Mouse (Mus musculus) left cerebral cortex, postnatal 25 days (tissue): ENCODE data around the gene Ntrk2. TPM values are rescaled to one million over a fixed set of nuclear protein-coding genes. Genes with fewer than 3 reads are reported as not detected.
A peak's percentile ranks its signal among the peaks of the same experiment; 100 is the strongest.

ENCODE experiments used
- DNase-seq, 2 experiments: peaks; one replicate each; pipeline ENCODE4 v3.0.0; 2022; ENCODE audit warnings: low spot score in 2 of 2, mixed read lengths in 1 of 2
- intact Hi-C: fragments of 180-260 bp; cut with DNase I; formaldehyde crosslinking; loops from one replicate; pipeline ENCODE4 v1.15.1; 2025
- total RNA-seq, 2 experiments: library from RNA; stranded (reverse); gene quantifications; 2 replicates each; pipeline ENCODE4 v1.2.3; 2021

Gene Ntrk2
- total RNA-seq: 100 to 1,000 TPM; 415 to 419 TPM

GRCm38 (mm10) chr13:58806397-58806892, at the start of gene Ntrk2:
Gene Ntrk2 (plus strand): TSS chr13:58806569.
- intact Hi-C loops: loop anchor here (1.0 to 10.0 kb wide), 10 partner anchors 131 to 678 kb away; no protein-coding TSS in a partner anchor

GRCm38 (mm10) chr13:58761003-58761630, 45.3 kb upstream of the Ntrk2 start:
- DNase-seq: no peak
- intact Hi-C loops: no loop called here

More at GRCm38 (mm10) chr13:58806397-58806892, at the start of gene Ntrk2:
- DNase-seq: peak; percentile 94 to 97

- no peak for DNase-seq
- intact Hi-C loops: no loop called here
Measured at GRCm38 (mm10) chr13:58768258-58768657, 38.1 kb upstream of the Ntrk2 start.

GRCm38 (mm10) chr13:58769438-58769837, 36.9 kb upstream of the Ntrk2 start:
- no peak for DNase-seq
- intact Hi-C loops: no loop called here

GRCm38 (mm10) chr13:58779261-58779660, 27.1 kb upstream of the Ntrk2 start:
- intact Hi-C loops: no loop called here

GRCm38 (mm10) chr13:58786476-58786875, 19.9 kb upstream of the Ntrk2 start:
- intact Hi-C loops: no loop called here
- DNase-seq: no peak

More at GRCm38 (mm10) chr13:58779261-58779660, 27.1 kb upstream of the Ntrk2 start:
- no peak for DNase-seq

GRCm38 (mm10) chr13:58790741-58791140, 15.6 kb upstream of the Ntrk2 start:
- intact Hi-C loops: no loop called here

GRCm38 (mm10) chr13:58797386-58797785, 9.0 kb upstream of the Ntrk2 start:
- intact Hi-C loops: no loop called here
- no peak for DNase-seq

More at GRCm38 (mm10) chr13:58790741-58791140, 15.6 kb upstream of the Ntrk2 start:
- no peak for DNase-seq

- intact Hi-C loops: loop anchor here (10.0 kb wide), 3 partner anchors 494 to 684 kb away; no protein-coding TSS in a partner anchor
- DNase-seq: no peak
Measured at GRCm38 (mm10) chr13:58801291-58801690, 5.1 kb upstream of the Ntrk2 start.

- DNase-seq: no peak
- intact Hi-C loops: loop anchor here (10.0 kb wide), 3 partner anchors 491 to 681 kb away; no protein-coding TSS in a partner anchor
Measured at GRCm38 (mm10) chr13:58803882-58804281, 2.5 kb upstream of the Ntrk2 start.

- intact Hi-C loops: loop anchor here (1.0 to 10.0 kb wide), 10 partner anchors 131 to 679 kb away; no protein-coding TSS in a partner anchor
- DNase-seq: no peak
Measured at GRCm38 (mm10) chr13:58805833-58806232, 536 bp upstream of the Ntrk2 start.

- peak in 1 of 2 experiments; percentile 79 for DNase-seq
- intact Hi-C loops: loop anchor here (1.0 to 10.0 kb wide), 11 partner anchors 130 to 678 kb away; no protein-coding TSS in a partner anchor
Measured at GRCm38 (mm10) chr13:58806896-58807628, 693 bp downstream of the Ntrk2 start.

- intact Hi-C loops: loop anchor here (1.0 to 10.0 kb wide), 11 partner anchors 130 to 677 kb away; no protein-coding TSS in a partner anchor
- DNase-seq: peak; percentile 88 to 97
Measured at GRCm38 (mm10) chr13:58807629-58808363, 1.4 kb downstream of the Ntrk2 start.

GRCm38 (mm10) chr13:58808381-58808821, 2.0 kb downstream of the Ntrk2 start:
- intact Hi-C loops: loop anchor here (2.0 to 10.0 kb wide), 9 partner anchors 129 to 676 kb away; no protein-coding TSS in a partner anchor
- peak; percentile 65 to 71 for DNase-seq

- DNase-seq: peak; percentile 77 to 78
- intact Hi-C loops: loop anchor here (2.0 to 10.0 kb wide), 9 partner anchors 127 to 675 kb away; no protein-coding TSS in a partner anchor
Measured at GRCm38 (mm10) chr13:58809930-58810329, 3.6 kb downstream of the Ntrk2 start.

GRCm38 (mm10) chr13:58824752-58825151, 18.4 kb downstream of the Ntrk2 start:
- intact Hi-C loops: no loop called here
- no peak for DNase-seq

- intact Hi-C loops: no loop called here
Measured at GRCm38 (mm10) chr13:58826356-58827197, 20.2 kb downstream of the Ntrk2 start.

GRCm38 (mm10) chr13:58831999-58832398, 25.6 kb downstream of the Ntrk2 start:
- DNase-seq: no peak
- intact Hi-C loops: no loop called here

More at GRCm38 (mm10) chr13:58826356-58827197, 20.2 kb downstream of the Ntrk2 start:
- peak in 1 of 2 experiments; percentile 45 for DNase-seq
